Comparison of ENCODE assay signal across 24 mouse cellular contexts in genomic region chr14:52149888-52150287, GRCm38 (mm10). TPM values are rescaled to one million over a fixed set of nuclear protein-coding genes. Genes with fewer than 3 reads are reported as not detected.
"Had no signal": no experiment of that assay in that cellular context is flagged by ENCODE, and none has a peak within 500 bp of the region (broad histone marks: within the 10 kb centered on the region; RNA-seq: fewer than 3 reads in every experiment).

No protein-coding gene starts in this region.

- ATAC-seq: hindbrain, postnatal 0 days; intestine, embryonic 16.5 days; liver, embryonic 12.5 days had no signal

- H3K4me2 ChIP-seq: heart, embryonic 11.5 days; heart, embryonic 13.5 days; heart, embryonic 15.5 days; hindbrain, embryonic 13.5 days; hindbrain, embryonic 15.5 days; limb, embryonic 12.5 days; liver, embryonic 12.5 days had no signal

- H3K4me1 ChIP-seq: heart, embryonic 13.5 days; heart, embryonic 15.5 days; limb, embryonic 10.5 days; limb, embryonic 12.5 days; liver, embryonic 12.5 days had no signal

- H3K9me3 ChIP-seq: heart, embryonic 13.5 days; heart, embryonic 15.5 days; hindbrain, embryonic 13.5 days; hindbrain, embryonic 15.5 days; limb, embryonic 10.5 days; limb, embryonic 12.5 days; liver, embryonic 12.5 days had no signal

- H3K9ac ChIP-seq: heart, embryonic 13.5 days; heart, embryonic 15.5 days; hindbrain, embryonic 13.5 days; hindbrain, embryonic 15.5 days; limb, embryonic 12.5 days; liver, embryonic 12.5 days; liver, embryonic 14.5 days had no signal

- H3K4me3 ChIP-seq: heart, adult 2 months; heart, embryonic 13.5 days; heart, embryonic 15.5 days; hindbrain, embryonic 13.5 days; hindbrain, embryonic 15.5 days; layer of hippocampus, adult 2 months; limb, embryonic 10.5 days; limb, embryonic 12.5 days; liver, embryonic 12.5 days had no signal

- H3K27me3 ChIP-seq: heart, embryonic 13.5 days; heart, embryonic 15.5 days; hindbrain, embryonic 13.5 days; hindbrain, embryonic 15.5 days; limb, embryonic 12.5 days; liver, embryonic 12.5 days had no signal

- DNase-seq: gastrocnemius, postnatal 14 days; gastrocnemius, postnatal 36 days; heart, adult 2 months; heart, postnatal 14 days; heart, postnatal 36 days; kidney, adult 11 months; kidney, adult 2 months; kidney, adult 9 months; kidney, postnatal 10 days; kidney, postnatal 25 days; kidney, postnatal 4 days had no signal

- H3K36me3 ChIP-seq: heart, embryonic 13.5 days; heart, embryonic 15.5 days; hindbrain, embryonic 13.5 days; hindbrain, embryonic 15.5 days; limb, embryonic 10.5 days; limb, embryonic 12.5 days; liver, embryonic 12.5 days had no signal

- H3K27ac ChIP-seq: heart, adult 2 months; heart, embryonic 13.5 days; heart, embryonic 15.5 days; hindbrain, embryonic 13.5 days; hindbrain, embryonic 15.5 days; hindbrain, postnatal 0 days; layer of hippocampus, adult 2 months; limb, embryonic 10.5 days; limb, embryonic 12.5 days; liver, embryonic 12.5 days; liver, embryonic 14.5 days had no signal

RNA-seq across cellular contexts. Expression of gene Rpgrip1, which starts 39.4 kb away (rescaled TPM):
- total RNA-seq: gastrocnemius, adult 8-10 months; gastrocnemius, postnatal 36 days; heart, postnatal 36 days had no signal
